Mouse (Mus musculus): ENCODE data around the gene Tgm4. TPM values are rescaled to one million over a fixed set of nuclear protein-coding genes. Genes with fewer than 3 reads are reported as not detected.
A peak's percentile ranks its signal among the peaks of the same experiment; 100 is the strongest.

Tgm4 gene
- 1 to 10 TPM in 1 of 2 experiments, under 1 TPM in 1; 0.97 to 1.0 TPM for total RNA-seq (2021)

- DNase-seq (ENCODE audit: extremely low spot score in 1 of 2, low spot score in 2 of 2): no peak
Observed at GRCm38 (mm10) chr9:123034426-123034825, at the start of gene Tgm4. Tgm4 (plus strand) TSS chr9:123034726.

GRCm38 (mm10) chr9:122998406-122999192 is 35.9 kb upstream of the Tgm4 start:
- intact Hi-C loops (cut with DNase I): no loop called here
- DNase-seq (ENCODE audit: extremely low spot score in 1 of 2, low spot score in 2 of 2): no peak

More at GRCm38 (mm10) chr9:123034426-123034825, at the start of gene Tgm4:
- intact Hi-C loops (cut with DNase I): no loop called here

- intact Hi-C loops (cut with DNase I): no loop called here
Observed at GRCm38 (mm10) chr9:122999193-122999586, 35.3 kb upstream of the Tgm4 start.

GRCm38 (mm10) chr9:123004718-123005117 is 29.8 kb upstream of the Tgm4 start:
- intact Hi-C loops (cut with DNase I): no loop called here
- DNase-seq (ENCODE audit: extremely low spot score in 1 of 2, low spot score in 2 of 2): no peak

More at GRCm38 (mm10) chr9:122999193-122999586, 35.3 kb upstream of the Tgm4 start:
- DNase-seq (ENCODE audit: extremely low spot score in 1 of 2, low spot score in 2 of 2): no peak

GRCm38 (mm10) chr9:123006071-123006470 is 28.5 kb upstream of the Tgm4 start:
- DNase-seq (ENCODE audit: extremely low spot score in 1 of 2, low spot score in 2 of 2): no peak
- intact Hi-C loops (cut with DNase I): no loop called here

GRCm38 (mm10) chr9:123020995-123021631 is 13.4 kb upstream of the Tgm4 start, which contains the start of gene Tmem42:
Tmem42 (plus strand) TSS chr9:123021326.
- intact Hi-C loops (cut with DNase I): no loop called here

GRCm38 (mm10) chr9:123021636-123022379 is 12.7 kb upstream of the Tgm4 start:
- peak in 1 of 2 experiments; percentile 9 for DNase-seq (ENCODE audit: extremely low spot score in 1 of 2, low spot score in 2 of 2)
- intact Hi-C loops (cut with DNase I): no loop called here

More at GRCm38 (mm10) chr9:123020995-123021631, 13.4 kb upstream of the Tgm4 start, which contains the start of gene Tmem42:
- DNase-seq (ENCODE audit: extremely low spot score in 1 of 2, low spot score in 2 of 2): peak; percentile 78 to 92

- intact Hi-C loops (cut with DNase I): no loop called here
Observed at GRCm38 (mm10) chr9:123024201-123024600, 10.3 kb upstream of the Tgm4 start.

GRCm38 (mm10) chr9:123031496-123032246 is 2.9 kb upstream of the Tgm4 start:
- intact Hi-C loops (cut with DNase I): no loop called here
- peak in 1 of 2 experiments; percentile 26 for DNase-seq (ENCODE audit: extremely low spot score in 1 of 2, low spot score in 2 of 2)

More at GRCm38 (mm10) chr9:123024201-123024600, 10.3 kb upstream of the Tgm4 start:
- DNase-seq (ENCODE audit: extremely low spot score in 1 of 2, low spot score in 2 of 2): no peak

GRCm38 (mm10) chr9:123047665-123048064 is 13.1 kb downstream of the Tgm4 start:
- no peak for DNase-seq (ENCODE audit: extremely low spot score in 1 of 2, low spot score in 2 of 2)
- intact Hi-C loops (cut with DNase I): no loop called here

- intact Hi-C loops (cut with DNase I): no loop called here
- DNase-seq (ENCODE audit: extremely low spot score in 1 of 2, low spot score in 2 of 2): no peak
Observed at GRCm38 (mm10) chr9:123058724-123059292, 24.3 kb downstream of the Tgm4 start.

- DNase-seq (ENCODE audit: extremely low spot score in 1 of 2, low spot score in 2 of 2): no peak
- intact Hi-C loops (cut with DNase I): no loop called here
Observed at GRCm38 (mm10) chr9:123060172-123060571, 25.6 kb downstream of the Tgm4 start.

GRCm38 (mm10) chr9:123079149-123079548 is 44.6 kb downstream of the Tgm4 start:
- DNase-seq (ENCODE audit: extremely low spot score in 1 of 2, low spot score in 2 of 2): no peak
- intact Hi-C loops (cut with DNase I): no loop called here

- DNase-seq (ENCODE audit: extremely low spot score in 1 of 2, low spot score in 2 of 2): no peak
- intact Hi-C loops (cut with DNase I): no loop called here
Observed at GRCm38 (mm10) chr9:123080355-123080754, 45.8 kb downstream of the Tgm4 start.

GRCm38 (mm10) chr9:123080796-123081195 is 46.3 kb downstream of the Tgm4 start:
- intact Hi-C loops (cut with DNase I): no loop called here
- no peak for DNase-seq (ENCODE audit: extremely low spot score in 1 of 2, low spot score in 2 of 2)

- no peak for DNase-seq (ENCODE audit: extremely low spot score in 1 of 2, low spot score in 2 of 2)
- intact Hi-C loops (cut with DNase I): no loop called here
Observed at GRCm38 (mm10) chr9:123085373-123085772, 50.8 kb downstream of the Tgm4 start.

GRCm38 (mm10) chr9:123087558-123087957 is 53.0 kb downstream of the Tgm4 start:
- no peak for DNase-seq (ENCODE audit: extremely low spot score in 1 of 2, low spot score in 2 of 2)
- intact Hi-C loops (cut with DNase I): no loop called here

GRCm38 (mm10) chr9:123090844-123091243 is 56.3 kb downstream of the Tgm4 start:
- DNase-seq (ENCODE audit: extremely low spot score in 1 of 2, low spot score in 2 of 2): no peak
- intact Hi-C loops (cut with DNase I): no loop called here
